Mouse (Mus musculus) cerebellum, adult 2 months (tissue): Measurements from ENCODE around the gene Fat1. TPM values are rescaled to one million over a fixed set of nuclear protein-coding genes. Genes with fewer than 3 reads are reported as not detected.

Experiments
- DNase-seq, 2 experiments: peaks; one replicate each; pipeline ENCODE4 v3.0.0; 2021
- H3K27ac ChIP-seq: fragments of 200-500 bp; 2 replicates; pipeline ENCODE4 v1.5.1; 2012; ENCODE audit warnings: low read length, control low read depth, inconsistent platforms; ENCODE audit not compliant: insufficient read depth
- H3K27me3 ChIP-seq: fragments of 200-500 bp; 2 replicates; pipeline ENCODE4 v1.6.1; 2012; ENCODE audit warnings: inconsistent platforms, mild to moderate bottlenecking, low read length, moderate library complexity; ENCODE audit not compliant: control insufficient read depth, insufficient read depth
- H3K4me1 ChIP-seq: fragments of 200-500 bp; 2 replicates; pipeline ENCODE4 v1.6.1; 2011; ENCODE audit warnings: low read length; ENCODE audit not compliant: control insufficient read depth, insufficient read depth
- H3K4me3 ChIP-seq: fragments of 200-500 bp; replicated peaks from 2 replicates; pipeline ENCODE3; 2011; ENCODE audit warnings: mild to moderate bottlenecking, low read depth, low read length, control low read depth; ENCODE audit not compliant: insufficient read depth
- CTCF ChIP-seq: fragments of 200-500 bp; IDR thresholded peaks from 2 replicates; pipeline ENCODE4 v1.5.1; 2011; ENCODE audit warnings: low read depth, mild to moderate bottlenecking, control low read depth, low read length, moderate library complexity, borderline replicate concordance; ENCODE audit not compliant: insufficient read depth
- POLR2A ChIP-seq: fragments of 200-500 bp; IDR thresholded peaks from 2 replicates; pipeline ENCODE4 v1.6.1; 2011; ENCODE audit warnings: low read length, control low read depth, borderline replicate concordance; ENCODE audit not compliant: insufficient read depth
- WGBS: fragments of 180-500 bp; shearing (Covaris S2); methylation state at CpG from one replicate; pipeline ENCODE4 v1.1.7; 2018; 5-methylcytosine and 5-hydroxymethylcytosine counted together
- polyA plus RNA-seq: library from polyadenylated mRNA; depleted of rRNA; stranded (reverse); fragments of >200 nt; gene quantifications from 2 replicates; pipeline ENCODE4 v1.2.3, GENCODE M21; 2012

Fat1 gene
- polyA plus RNA-seq, 1 experiment: 106 TPM

GRCm38 (mm10) chr8:44967521-44968039 is 32.3 kb downstream of the Fat1 start:
- DNase-seq: no peak
- 71% methylated on average over 8 of the region's 8 CpGs for WGBS

GRCm38 (mm10) chr8:44970093-44970492 is 34.8 kb downstream of the Fat1 start:
- Histone ChIP-seq H3K27ac (no peak overlapping the region), H3K4me1 (peaks cover 10% of the 10 kb centered on the region), H3K4me3 (no peak overlapping the region), H3K27me3 (no peaks in the 10 kb centered on the region)
- DNase-seq: no peak
- no peak for TF ChIP-seq POLR2A
- TF ChIP-seq CTCF: no peak
- 40% methylated on average over 12 of the region's 12 CpGs for WGBS

More at GRCm38 (mm10) chr8:44967521-44968039, 32.3 kb downstream of the Fat1 start:
- Histone ChIP-seq H3K4me1 (peaks cover 8% of the 10 kb centered on the region), H3K27me3 (no peaks in the 10 kb centered on the region), H3K4me3 (no peak overlapping the region), H3K27ac (no peak overlapping the region)
- no peak for TF ChIP-seq CTCF
- no peak for TF ChIP-seq POLR2A

- 31% methylated on average over 6 of the region's 6 CpGs for WGBS
- no peak overlapping the region for H3K4me3 ChIP-seq
- H3K4me1 ChIP-seq: peaks cover 12% of the 10 kb centered on the region
- no peak for DNase-seq
- H3K27me3 ChIP-seq: no peaks in the 10 kb centered on the region
- no peak overlapping the region for H3K27ac ChIP-seq
- no peak for TF ChIP-seq CTCF
- TF ChIP-seq POLR2A: no peak
These were observed 36.1 kb downstream of the Fat1 start for GRCm38 (mm10) chr8:44971346-44971745.

- no peak for TF ChIP-seq POLR2A
- no peak for TF ChIP-seq CTCF
- Histone ChIP-seq H3K4me3 (no peak overlapping the region), H3K27me3 (no peaks in the 10 kb centered on the region), H3K27ac (no peak overlapping the region), H3K4me1 (peaks cover 18% of the 10 kb centered on the region)
- 38% methylated on average over 5 of the region's 5 CpGs for WGBS
- DNase-seq: no peak
These were observed 36.7 kb downstream of the Fat1 start for GRCm38 (mm10) chr8:44971964-44972363.

GRCm38 (mm10) chr8:44975113-44975512 is 39.9 kb downstream of the Fat1 start:
- TF ChIP-seq CTCF: no peak
- no peak for TF ChIP-seq POLR2A
- peaks cover 16% of the 10 kb centered on the region for H3K4me1 ChIP-seq
- no peak overlapping the region for H3K27ac ChIP-seq
- H3K4me3 ChIP-seq: no peak overlapping the region
- no peaks in the 10 kb centered on the region for H3K27me3 ChIP-seq
- DNase-seq: no peak
- 52% methylated on average over 9 of the region's 9 CpGs for WGBS

GRCm38 (mm10) chr8:44975654-44976053 is 40.4 kb downstream of the Fat1 start:
- no peak for TF ChIP-seq CTCF
- TF ChIP-seq POLR2A: no peak
- no peak overlapping the region for H3K27ac ChIP-seq
- DNase-seq: no peak
- no peaks in the 10 kb centered on the region for H3K27me3 ChIP-seq
- 79% methylated on average over 4 of the region's 4 CpGs for WGBS
- no peak overlapping the region for H3K4me3 ChIP-seq
- H3K4me1 ChIP-seq: peaks cover 16% of the 10 kb centered on the region

GRCm38 (mm10) chr8:44978622-44979021 is 43.4 kb downstream of the Fat1 start:
- no peak for DNase-seq
- H3K4me1 ChIP-seq: peaks cover 16% of the 10 kb centered on the region; the same call in 1 of the 2 replicates
- no peak overlapping the region for H3K27ac ChIP-seq
- no peaks in the 10 kb centered on the region for H3K27me3 ChIP-seq
- TF ChIP-seq CTCF (no peak), POLR2A (no peak)
- no peak overlapping the region for H3K4me3 ChIP-seq
- 60% methylated on average over 9 of the region's 9 CpGs for WGBS

- H3K27me3 ChIP-seq: no peaks in the 10 kb centered on the region
- WGBS: 58% methylated on average over 6 of the region's 6 CpGs
- TF ChIP-seq POLR2A (no peak), CTCF (no peak)
- no peak overlapping the region for H3K27ac ChIP-seq
- no peak for DNase-seq
- H3K4me1 ChIP-seq: peaks cover 16% of the 10 kb centered on the region; the same call in 1 of the 2 replicates
- no peak overlapping the region for H3K4me3 ChIP-seq
These were observed 44.0 kb downstream of the Fat1 start for GRCm38 (mm10) chr8:44979245-44979644.

GRCm38 (mm10) chr8:44980030-44980429 is 44.8 kb downstream of the Fat1 start:
- DNase-seq: peak; percentile 62 to 77
- 11% methylated on average over 12 of the region's 12 CpGs for WGBS
- Histone ChIP-seq H3K4me1 (peaks cover 13% of the 10 kb centered on the region; the same call in 1 of the 2 replicates), H3K27me3 (no peaks in the 10 kb centered on the region), H3K27ac (peak overlapping the region; percentile 17; the same call in 1 of the 2 replicates), H3K4me3 (no peak overlapping the region)
- TF ChIP-seq POLR2A: no peak
- no peak for TF ChIP-seq CTCF
